Mouse (Mus musculus) small intestine, adult 2 months (tissue): ENCODE data around the gene Map7.

Experiments
- CTCF ChIP-seq: fragments of 200-500 bp; IDR thresholded peaks from 2 replicates; pipeline ENCODE4 v1.5.1; 2012; ENCODE audit warnings: low read depth, mild to moderate bottlenecking, control low read depth, inconsistent platforms, low read length, moderate library complexity, mixed read lengths; ENCODE audit not compliant: insufficient replicate concordance, insufficient read length; ENCODE audit errors: extremely low read depth
- POLR2A ChIP-seq: fragments of 200-500 bp; IDR thresholded peaks from 2 replicates; pipeline ENCODE4 v1.6.1; 2012; ENCODE audit warnings: low read depth, mild to moderate bottlenecking, control low read depth, inconsistent platforms, low read length, moderate library complexity

DNA sequence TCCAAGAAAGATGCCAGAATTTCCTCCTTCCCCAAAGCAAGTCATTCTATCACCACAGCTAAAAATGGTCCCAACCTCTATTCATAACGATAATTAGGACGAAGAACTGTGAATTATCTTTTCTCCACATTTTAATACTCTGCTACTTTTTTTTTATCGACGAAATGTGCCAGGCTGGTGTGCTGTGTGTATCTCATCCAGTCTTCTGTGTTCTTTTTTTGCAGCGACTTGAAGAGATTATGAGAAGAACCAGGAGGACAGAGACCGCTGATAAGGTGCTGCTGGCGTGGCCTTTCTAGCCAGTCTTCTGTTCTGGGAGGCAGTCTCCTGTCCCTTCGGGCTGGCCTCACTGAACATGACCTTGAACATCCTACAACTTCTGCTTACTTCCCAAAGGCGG is 125.8 kb downstream of the Map7 start:
- TF ChIP-seq POLR2A (no peak), CTCF (no peak)
